Mouse (Mus musculus): ENCODE measurements around the gene Hoxb7. TPM values are rescaled to one million over a fixed set of nuclear protein-coding genes. Genes with fewer than 3 reads are reported as not detected.

Gene Hoxb7
- polyA plus RNA-seq, 1 experiment from 2014 or later = 98.7 TPM

DNA sequence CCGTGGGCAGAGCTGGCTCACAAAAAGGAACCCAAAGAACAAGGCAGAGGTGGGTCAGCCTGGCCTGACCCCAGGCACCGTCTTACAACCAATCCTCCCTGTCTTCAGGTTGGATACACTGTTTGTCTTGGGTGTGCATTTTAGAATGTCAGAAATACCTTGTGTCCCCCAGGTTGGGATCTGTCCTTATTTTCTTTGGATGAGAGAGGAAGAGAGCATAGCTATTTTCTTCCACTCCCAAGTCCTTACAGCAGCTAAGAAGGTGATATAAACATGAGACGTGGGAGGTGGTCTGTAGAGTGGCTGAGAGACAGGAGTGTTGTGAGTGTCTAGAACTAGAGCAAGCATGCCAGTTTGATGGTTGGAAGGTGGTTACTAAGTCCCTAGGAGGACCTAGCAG, 11.0 kb downstream of the Hoxb7 start:
- CTCF ChIA-PET = interaction anchor here (1.2 to 21.6 kb wide), 4 partner anchors 9 to 324 kb away, joined by 3 to 215 read pairs (median 6); partner anchors contain the start of gene Hoxb8
- in situ Hi-C loops (cut with MboI; ENCODE audit: low pct_unique_long_range_greater_than_20kb) = loop anchor here (5.0 kb wide), 1 partner anchor 440 kb away; no protein-coding TSS in a partner anchor
- no peak for TF ChIP-seq CTCF (IDR thresholded peaks at IDR 0.05)
- ATAC-seq (no peak), DNase-seq (ENCODE audit: low read depth, low spot score) (no peak)
- H3K27me3 ChIP-seq = no peaks in the 10 kb centered on the region
- POLR2A ChIA-PET = interaction anchor here (0.6 to 42.9 kb wide), 10 partner anchors 5 to 1511 kb away, joined by 3 to 1274 read pairs (median 6); partner anchors contain the start of genes Hoxb4, Hoxb5, Hoxb6 and Hoxb7

DNA sequence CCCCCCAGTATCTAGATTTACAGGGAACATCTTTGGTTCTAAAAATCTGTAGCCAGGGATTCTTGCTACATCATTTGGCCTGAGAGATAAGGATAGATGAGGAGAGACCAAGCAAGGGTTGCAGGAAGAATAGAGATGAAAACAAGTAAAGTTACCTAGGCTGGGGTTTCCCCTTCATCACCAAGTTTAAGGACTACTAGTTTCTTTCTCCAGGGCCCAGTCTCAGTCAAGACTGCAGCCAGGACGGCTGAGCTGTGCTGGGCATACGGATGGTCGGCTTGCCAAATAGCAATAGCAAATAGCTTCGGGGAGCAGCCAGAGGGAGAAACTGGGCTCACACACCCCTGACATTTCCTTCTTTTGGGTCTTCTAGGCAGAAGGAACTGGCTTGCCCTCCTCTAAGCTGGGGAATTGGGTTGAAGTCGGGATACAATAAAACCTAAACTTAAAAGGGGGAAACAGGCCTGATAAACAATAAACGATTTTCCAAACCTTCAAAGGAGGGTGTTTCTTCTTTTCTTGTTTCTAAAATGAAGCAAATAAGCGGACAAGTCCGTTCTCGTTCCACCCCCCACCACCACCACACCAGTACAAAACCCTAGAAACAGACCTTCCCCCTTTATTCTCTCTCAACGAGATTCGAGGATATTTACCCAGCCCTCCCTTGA, 11.7 kb downstream of the Hoxb7 start:
- no peak for TF ChIP-seq CTCF (IDR thresholded peaks at IDR 0.05)
- DNase-seq (ENCODE audit: low read depth, low spot score) (no peak), ATAC-seq (no peak)
- ChIA-PET POLR2A (interaction anchor here (1.8 to 42.9 kb wide), 4 partner anchors 4 to 249 kb away, joined by 6 to 1274 read pairs (median 645); partner anchors contain the start of genes Hoxb4, Hoxb5, Hoxb6 and Hoxb7), CTCF (interaction anchor here (1.2 to 21.6 kb wide), 3 partner anchors 19 to 323 kb away, joined by 3 to 215 read pairs (median 8); partner anchors contain the start of gene Hoxb8)
- no peaks in the 10 kb centered on the region for H3K27me3 ChIP-seq
- in situ Hi-C loops (cut with MboI; ENCODE audit: low pct_unique_long_range_greater_than_20kb) = loop anchor here (5.0 kb wide), 1 partner anchor 439 kb away; no protein-coding TSS in a partner anchor

DNA sequence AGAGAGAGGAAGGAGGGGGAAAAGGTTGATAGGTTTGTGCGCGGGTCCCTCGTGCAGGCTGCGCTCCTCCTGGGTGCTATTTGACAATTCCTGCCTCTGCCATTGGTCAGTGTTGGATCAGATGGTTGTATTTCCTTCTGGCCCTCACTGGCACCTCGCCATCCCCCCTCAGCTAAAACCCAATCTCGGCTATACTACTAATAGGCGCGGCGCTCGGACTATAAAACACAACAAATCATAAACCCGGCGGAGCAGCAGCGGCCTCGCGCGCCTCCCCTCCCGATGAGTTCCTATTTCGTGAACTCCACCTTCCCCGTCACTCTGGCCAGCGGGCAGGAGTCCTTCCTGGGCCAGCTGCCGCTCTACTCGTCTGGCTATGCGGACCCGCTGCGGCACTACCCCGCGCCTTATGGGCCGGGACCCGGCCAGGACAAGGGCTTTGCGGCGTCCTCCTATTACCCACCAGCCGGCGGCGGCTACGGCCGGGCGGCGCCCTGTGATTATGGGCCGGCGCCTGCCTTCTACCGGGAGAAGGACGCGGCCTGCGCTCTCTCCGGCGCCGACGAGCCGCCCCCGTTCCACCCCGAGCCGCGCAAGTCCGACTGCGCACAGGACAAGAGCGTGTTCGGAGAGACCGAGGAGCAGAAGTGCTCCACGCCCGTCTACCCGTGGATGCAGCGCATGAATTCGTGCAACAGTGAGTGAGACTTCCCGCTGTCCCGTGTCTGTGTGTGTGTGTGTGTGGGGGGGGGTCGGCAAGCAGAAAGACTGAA, 12.7 kb downstream of the Hoxb7 start:
- CTCF ChIA-PET = interaction anchor here (21.6 kb wide), 1 partner anchor 20 kb away, joined by 215 read pairs; the partner anchor contains the start of gene Hoxb8
- no peaks in the 10 kb centered on the region for H3K27me3 ChIP-seq
- in situ Hi-C loops (cut with MboI; ENCODE audit: low pct_unique_long_range_greater_than_20kb) = loop anchor here (5.0 kb wide), 1 partner anchor 438 kb away; no protein-coding TSS in a partner anchor
- ATAC-seq = no peak
- POLR2A ChIA-PET = interaction anchor here (1.0 to 42.9 kb wide), 6 partner anchors 3 to 322 kb away, joined by 3 to 1274 read pairs (median 24); partner anchors contain the start of genes Hoxb4, Hoxb5, Hoxb6 and Hoxb7
- TF ChIP-seq CTCF (IDR thresholded peaks at IDR 0.05) = no peak
- no peak for DNase-seq (ENCODE audit: low read depth, low spot score)

- no peak for DNase-seq (ENCODE audit: low read depth, low spot score)
- no peak for TF ChIP-seq CTCF (IDR thresholded peaks at IDR 0.05)
- in situ Hi-C loops (cut with MboI; ENCODE audit: low pct_unique_long_range_greater_than_20kb) = loop anchor here (5.0 to 10.0 kb wide), 6 partner anchors 115 to 563 kb away; no protein-coding TSS in a partner anchor
- POLR2A ChIA-PET = interaction anchor here (0.9 to 42.9 kb wide), 9 partner anchors 2 to 440 kb away, joined by 3 to 1274 read pairs (median 5); partner anchors contain the start of genes Hoxb4, Hoxb5, Hoxb6 and Hoxb7
- ATAC-seq = no peak
- no peaks in the 10 kb centered on the region for H3K27me3 ChIP-seq
- CTCF ChIA-PET = interaction anchor here (21.6 kb wide), 1 partner anchor 21 kb away, joined by 215 read pairs; the partner anchor contains the start of gene Hoxb8
Observed at GRCm38 (mm10) chr11:96299781-96300180, 13.4 kb downstream of the Hoxb7 start.

DNA sequence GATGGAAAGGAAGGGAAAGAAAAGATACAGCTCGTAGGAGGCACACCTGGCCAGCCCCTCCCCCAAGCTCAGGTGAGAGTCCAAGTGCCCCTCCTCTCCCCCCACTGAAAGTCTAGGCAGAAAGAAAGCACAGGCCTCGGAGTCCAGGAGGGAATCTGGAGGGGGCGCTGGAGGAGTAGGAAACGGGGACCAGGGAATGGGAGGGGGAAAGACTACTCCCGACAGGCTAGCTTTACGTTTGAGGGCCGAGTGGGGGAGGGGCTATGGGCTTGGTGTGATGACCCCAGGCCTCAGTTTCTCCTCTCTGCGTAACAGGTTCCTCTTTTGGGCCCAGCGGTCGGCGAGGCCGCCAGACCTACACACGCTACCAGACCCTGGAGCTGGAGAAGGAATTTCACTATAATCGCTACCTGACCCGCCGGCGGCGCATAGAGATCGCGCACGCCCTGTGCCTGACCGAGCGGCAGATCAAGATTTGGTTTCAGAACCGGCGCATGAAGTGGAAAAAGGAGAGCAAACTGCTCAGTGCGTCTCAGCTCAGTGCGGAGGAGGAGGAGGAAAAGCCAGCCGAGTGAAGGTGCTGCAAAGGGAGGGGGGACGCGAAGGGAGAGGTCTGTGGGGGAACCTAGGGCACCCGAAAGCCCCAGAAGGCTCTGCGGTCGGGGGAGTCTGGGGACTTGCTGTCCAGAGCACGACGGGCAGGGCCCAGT, 14.1 kb downstream of the Hoxb7 start:
- POLR2A ChIA-PET = interaction anchor here (0.9 to 42.9 kb wide), 10 partner anchors 2 to 439 kb away, joined by 3 to 1274 read pairs (median 4); partner anchors contain the start of genes Hoxb4, Hoxb5, Hoxb6 and Hoxb7
- CTCF ChIA-PET = interaction anchor here (2.3 to 21.6 kb wide), 2 partner anchors 15 to 22 kb away, joined by 6 to 215 read pairs; partner anchors contain the start of gene Hoxb8
- no peaks in the 10 kb centered on the region for H3K27me3 ChIP-seq
- ATAC-seq (no peak), DNase-seq (ENCODE audit: low read depth, low spot score) (no peak)
- no peak for TF ChIP-seq CTCF (IDR thresholded peaks at IDR 0.05)
- in situ Hi-C loops (cut with MboI; ENCODE audit: low pct_unique_long_range_greater_than_20kb) = loop anchor here (5.0 to 10.0 kb wide), 5 partner anchors 114 to 562 kb away; no protein-coding TSS in a partner anchor

- CTCF ChIA-PET = interaction anchor here (1.9 to 21.6 kb wide), 3 partner anchors 15 to 54 kb away, joined by 5 to 215 read pairs (median 6); partner anchors contain the start of gene Hoxb8
- no peaks in the 10 kb centered on the region for H3K27me3 ChIP-seq
- POLR2A ChIA-PET = interaction anchor here (0.5 to 42.9 kb wide), 8 partner anchors 1 to 438 kb away, joined by 3 to 1274 read pairs (median 5); partner anchors contain the start of genes Hoxb4, Hoxb5, Hoxb6 and Hoxb7
- TF ChIP-seq CTCF (IDR thresholded peaks at IDR 0.05) = no peak
- DNase-seq (ENCODE audit: low read depth, low spot score) (no peak), ATAC-seq (no peak)
- in situ Hi-C loops (cut with MboI; ENCODE audit: low pct_unique_long_range_greater_than_20kb) = loop anchor here (5.0 to 10.0 kb wide), 5 partner anchors 114 to 561 kb away; no protein-coding TSS in a partner anchor
Observed at GRCm38 (mm10) chr11:96301064-96301431, 14.6 kb downstream of the Hoxb7 start.

- no peaks in the 10 kb centered on the region for H3K27me3 ChIP-seq
- ATAC-seq = no peak
- POLR2A ChIA-PET = interaction anchor here (0.6 to 42.9 kb wide), 14 partner anchors 0 to 330 kb away, joined by 3 to 1274 read pairs (median 4); partner anchors contain the start of genes Hoxb4, Hoxb5, Hoxb6 and Hoxb7
- TF ChIP-seq CTCF (IDR thresholded peaks at IDR 0.05) = no peak
- CTCF ChIA-PET = interaction anchor here (0.7 to 21.6 kb wide), 6 partner anchors 9 to 319 kb away, joined by 3 to 215 read pairs (median 6); partner anchors contain the start of gene Hoxb8
- in situ Hi-C loops (cut with MboI; ENCODE audit: low pct_unique_long_range_greater_than_20kb) = loop anchor here (5.0 to 10.0 kb wide), 5 partner anchors 113 to 560 kb away; no protein-coding TSS in a partner anchor
- no peak for DNase-seq (ENCODE audit: low read depth, low spot score)
Observed at GRCm38 (mm10) chr11:96301837-96302236, 15.4 kb downstream of the Hoxb7 start.

DNA sequence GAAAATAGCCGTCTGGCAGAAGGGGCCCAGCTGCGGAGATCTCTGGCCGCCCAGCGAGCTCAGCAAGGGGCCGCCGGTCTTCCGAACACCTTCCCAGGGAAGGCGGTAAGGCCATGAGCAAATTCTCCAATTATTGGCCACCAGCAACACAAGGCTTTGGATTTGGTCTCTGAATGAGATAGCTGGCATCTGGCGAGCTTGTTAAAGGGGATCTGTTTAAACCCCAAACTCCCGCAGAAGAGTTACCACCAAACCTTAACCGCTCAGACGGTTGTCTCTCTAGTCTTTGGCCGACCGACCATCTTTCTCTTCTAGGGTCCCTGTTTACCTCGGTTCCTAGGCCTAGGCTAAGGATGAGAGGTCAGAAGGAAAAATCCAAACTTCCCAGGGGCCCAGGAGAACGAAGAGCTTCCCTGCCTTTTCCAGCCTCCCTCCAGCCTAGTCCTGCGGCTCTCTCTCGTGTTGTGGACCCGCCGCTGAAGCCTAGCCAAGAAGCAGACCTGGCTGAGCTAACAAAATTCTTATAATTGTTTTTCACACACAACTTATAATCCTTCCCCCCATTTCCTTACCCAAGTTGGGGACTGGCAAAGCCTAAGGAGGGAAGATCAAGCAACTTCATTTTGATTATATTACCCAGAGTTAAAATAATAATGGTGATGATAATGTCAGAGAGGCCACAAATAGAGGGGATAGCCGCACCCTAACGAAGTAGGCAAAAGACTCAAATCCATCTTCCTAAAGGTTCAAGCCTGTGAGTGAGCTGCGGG, 16.1 kb downstream of the Hoxb7 start:
- ChIA-PET CTCF (interaction anchor here (0.7 to 21.6 kb wide), 11 partner anchors 9 to 318 kb away, joined by 3 to 215 read pairs (median 6); partner anchors contain the start of genes Hoxb6 and Hoxb8), POLR2A (interaction anchor here (0.6 to 42.9 kb wide), 15 partner anchors 0 to 437 kb away, joined by 3 to 1274 read pairs (median 4); partner anchors contain the start of genes Hoxb3, Hoxb4, Hoxb5 and Hoxb6)
- DNase-seq (ENCODE audit: low read depth, low spot score) (no peak), ATAC-seq (no peak)
- H3K27me3 ChIP-seq = no peaks in the 10 kb centered on the region
- no peak for TF ChIP-seq CTCF (IDR thresholded peaks at IDR 0.05)
- in situ Hi-C loops (cut with MboI; ENCODE audit: low pct_unique_long_range_greater_than_20kb) = loop anchor here (5.0 to 10.0 kb wide), 5 partner anchors 112 to 560 kb away; no protein-coding TSS in a partner anchor
